Comparison of ENCODE assay signal across 14 mouse cellular contexts in genomic region chr15:96778321-96778926, GRCm38 (mm10).
DNase-seq lines count a peak whose midpoint lies in the region; ATAC-seq and TF ChIP-seq lines count a peak whose summit lies in the region.
"Had no signal": no experiment of that assay in that cellular context is flagged by ENCODE, and none has a peak within 500 bp of the region (broad histone marks: within the 10 kb centered on the region; RNA-seq: fewer than 3 reads in every experiment).

No protein-coding gene starts in this region.

- H3K4me3 ChIP-seq in MEL (ENCODE audit: control insufficient read depth in 1 of 2, insufficient read depth in 1 of 2, low read depth in 2 of 2, low read length in 2 of 2) = peak overlapping the region; percentile 4 to 13; a peak in 1 of 4 replicates
- H3K4me3 ChIP-seq in stomach, embryonic 16.5 days (replicated peaks; ENCODE audit: low read length) = no peak overlapping the region
- H3K4me3 ChIP-seq: liver, embryonic 13.5 days; neural tube, embryonic 13.5 days; stomach, embryonic 15.5 days had no signal

- peak; percentile 47 to 82; a peak in 3 of 4 replicates for TF ChIP-seq POLR2A in MEL (IDR thresholded peaks at IDR 0.05; ENCODE audit: control insufficient read depth in 1 of 2, insufficient read depth in 1 of 2, low read depth in 1 of 2, low read length in 2 of 2, poor library complexity in 1 of 2)

- intact Hi-C loops in heart, postnatal 10 days (cut with DNase I) = no loop called here

- no peak overlapping the region for H3K4me2 ChIP-seq in stomach, embryonic 16.5 days (ENCODE audit: low read depth, low read length)
- H3K4me2 ChIP-seq: liver, embryonic 13.5 days; neural tube, embryonic 13.5 days; stomach, embryonic 15.5 days had no signal

- TF ChIP-seq CTCF in MEL (IDR thresholded peaks at IDR 0.05 in 2 of 3, conservative IDR thresholded peaks at IDR 0.05 in 1 of 3; ENCODE audit: control insufficient read depth in 1 of 3, insufficient read depth in 1 of 3, low read depth in 2 of 3, low read length in 3 of 3, poor library complexity in 1 of 3, severe bottlenecking in 1 of 3) = no peak

- no peaks in the 10 kb centered on the region for H3K9me3 ChIP-seq in MEL (replicated peaks; ENCODE audit: insufficient read depth, low read length)
- no peaks in the 10 kb centered on the region for H3K9me3 ChIP-seq in stomach, embryonic 16.5 days (replicated peaks; ENCODE audit: control insufficient read depth, low read length)
- H3K9me3 ChIP-seq: liver, embryonic 13.5 days; neural tube, embryonic 13.5 days; stomach, embryonic 15.5 days had no signal

- DNase-seq in gastrocnemius, adult 18-20 months (ENCODE audit: low spot score) = peak; percentile 47
- no peak for DNase-seq in gastrocnemius, adult 8-10 months (ENCODE audit: low spot score in 2 of 2)
- peak; percentile 93 for DNase-seq in MEL (ENCODE audit: low read depth, low spot score)
- peak; percentile 74 to 75 for DNase-seq in heart, postnatal 10 days
- DNase-seq in right cerebral cortex, postnatal 25 days = no peak
- DNase-seq in urinary bladder, postnatal 25 days (ENCODE audit: low spot score) = no peak
- DNase-seq in right cerebral cortex, postnatal 10 days (ENCODE audit: low spot score in 2 of 2) = no peak
- DNase-seq: adrenal gland, postnatal 10 days; embryo, embryonic 11 days; liver, embryonic 13.5 days had no signal

- peaks cover 43 to 53% of the 10 kb centered on the region in 2 experiments for H3K4me1 ChIP-seq in MEL (ENCODE audit: control insufficient read depth in 1 of 2, insufficient read depth in 2 of 2, low read length in 2 of 2)
- H3K4me1 ChIP-seq in stomach, embryonic 16.5 days (ENCODE audit: control insufficient read depth, insufficient read depth, low read length) = peaks cover 12% of the 10 kb centered on the region; the same call in 1 of the 2 replicates

- TF ChIP-seq RAD21 in MEL (IDR thresholded peaks at IDR 0.05; ENCODE audit: low read depth, low read length) = no peak

- no peaks in the 10 kb centered on the region for H3K79me2 ChIP-seq in MEL (ENCODE audit: control insufficient read depth, insufficient read depth, low read length, poor library complexity)

- ATAC-seq in stomach, embryonic 16.5 days (ENCODE audit: insufficient read depth, low FRiP score) = 0 out of 2 replicates have a peak, but pooled peaks have one; percentile 13

- peak overlapping the region; percentile 58 for H3K9ac ChIP-seq in MEL (ENCODE audit: control insufficient read depth, low read depth, low read length, poor library complexity, severe bottlenecking)
- H3K9ac ChIP-seq in stomach, embryonic 16.5 days (ENCODE audit: low read length) = no peak overlapping the region
- H3K9ac ChIP-seq: liver, embryonic 13.5 days; neural tube, embryonic 13.5 days; stomach, embryonic 15.5 days had no signal

- peak overlapping the region; percentile 91 for H3K27ac ChIP-seq in MEL (ENCODE audit: control insufficient read depth, low read depth, low read length)
- no peak overlapping the region for H3K27ac ChIP-seq in stomach, embryonic 16.5 days (ENCODE audit: low read length)
- H3K27ac ChIP-seq: kidney, postnatal 0 days; liver, embryonic 13.5 days; neural tube, embryonic 13.5 days; stomach, embryonic 15.5 days had no signal

- no peaks in the 10 kb centered on the region for H3K27me3 ChIP-seq in MEL (ENCODE audit: control insufficient read depth in 1 of 2, insufficient read depth in 2 of 2, low read length in 2 of 2)
- H3K27me3 ChIP-seq in stomach, embryonic 16.5 days (ENCODE audit: control insufficient read depth, insufficient read depth, low read length) = no peaks in the 10 kb centered on the region
- H3K27me3 ChIP-seq: liver, embryonic 13.5 days; neural tube, embryonic 13.5 days; stomach, embryonic 15.5 days had no signal

- TF ChIP-seq EP300 in MEL (IDR thresholded peaks at IDR 0.05; ENCODE audit: low read depth in 1 of 2, low read length in 2 of 2) = peak; percentile 89 to 90

- H3K36me3 ChIP-seq in MEL (ENCODE audit: control insufficient read depth in 1 of 2, insufficient read depth in 2 of 2, low read length in 2 of 2) = peaks cover 0 to 58% of the 10 kb centered on the region in 2 experiments; a peak in 2 of 4 replicates
- H3K36me3 ChIP-seq in stomach, embryonic 16.5 days (ENCODE audit: control insufficient read depth, insufficient read depth, low read length) = no peaks in the 10 kb centered on the region
- H3K36me3 ChIP-seq: liver, embryonic 13.5 days; neural tube, embryonic 13.5 days; stomach, embryonic 15.5 days had no signal

- 83% methylated on average over 15 of the region's 15 CpGs for WGBS in stomach, embryonic 16.5 days

TF ChIP-seq in MEL, 35 proteins besides CTCF, POLR2A, EP300 and RAD21:
- TF ChIP-seq MAX (IDR thresholded peaks at IDR 0.05; ENCODE audit: low read length) (peak; percentile 81), RCOR1 (IDR thresholded peaks at IDR 0.05; ENCODE audit: low read depth, low read length) (peak; percentile 76), USF2 (IDR thresholded peaks at IDR 0.05; ENCODE audit: borderline replicate concordance in 1 of 2, insufficient read depth in 1 of 2, low read depth in 1 of 2, low read length in 2 of 2) (no peak), UBTF (IDR thresholded peaks at IDR 0.05; ENCODE audit: borderline replicate concordance, insufficient read depth, low read depth, low read length) (no peak), TCF12 (IDR thresholded peaks at IDR 0.05; ENCODE audit: low read depth, low read length) (peak; percentile 80), SMC3 (IDR thresholded peaks at IDR 0.05; ENCODE audit: low read depth, low read length) (no peak), ZC3H11A (IDR thresholded peaks at IDR 0.05; ENCODE audit: low read depth, low read length) (no peak), POLR2AphosphoS2 (IDR thresholded peaks at IDR 0.05; ENCODE audit: low read length) (0 out of 2 replicates have a peak, but pooled peaks have one; percentile 41), NRF1 (IDR thresholded peaks at IDR 0.05; ENCODE audit: insufficient read depth, low read depth, low read length, poor library complexity, severe bottlenecking) (peak; percentile 68; the same call in 1 of the 2 replicates), POLR2AphosphoS5 (IDR thresholded peaks at IDR 0.05; ENCODE audit: borderline replicate concordance, low read depth, low read length) (0 out of 2 replicates have a peak, but pooled peaks have one; percentile 45), SIN3A (IDR thresholded peaks at IDR 0.05; ENCODE audit: low read length) (peak; percentile 88), CHD2 (IDR thresholded peaks at IDR 0.05; ENCODE audit: low read length) (peak; percentile 69; the same call in 1 of the 2 replicates), MEF2A (IDR thresholded peaks at IDR 0.05; ENCODE audit: extremely low read depth, insufficient replicate concordance, low read depth, low read length, poor library complexity, severe bottlenecking) (no peak), ZMIZ1 (IDR thresholded peaks at IDR 0.05; ENCODE audit: low read depth, low read length) (peak; percentile 61; the same call in 1 of the 2 replicates), MAFK (IDR thresholded peaks at IDR 0.05; ENCODE audit: borderline replicate concordance, low read depth, low read length) (no peak), JUND (IDR thresholded peaks at IDR 0.05; ENCODE audit: low read depth, low read length) (0 out of 2 replicates have a peak, but pooled peaks have one; percentile 47), BHLHE40 (IDR thresholded peaks at IDR 0.05; ENCODE audit: borderline replicate concordance, low read depth, low read length) (no peak), MXI1 (IDR thresholded peaks at IDR 0.05; ENCODE audit: low read depth, low read length) (peak; percentile 87), GABPA (IDR thresholded peaks at IDR 0.05; ENCODE audit: low read depth, low read length) (no peak), MYC (IDR thresholded peaks at IDR 0.05; ENCODE audit: low read depth, low read length) (peak; percentile 93), ZKSCAN1 (IDR thresholded peaks at IDR 0.05; ENCODE audit: low read depth, low read length) (no peak), CHD1 (IDR thresholded peaks at IDR 0.05; ENCODE audit: low read depth, low read length) (peak; percentile 55; the same call in 1 of the 2 replicates), USF1 (IDR thresholded peaks at IDR 0.05; ENCODE audit: low read depth, low read length) (no peak), ZNF384 (IDR thresholded peaks at IDR 0.05; ENCODE audit: low read depth, low read length) (no peak), MYB (IDR thresholded peaks at IDR 0.05; ENCODE audit: low read depth, low read length) (no peak), KAT2A (conservative IDR thresholded peaks at IDR 0.05; ENCODE audit: low read depth, low read length) (no peak), GATA1 (IDR thresholded peaks at IDR 0.05; ENCODE audit: low read depth, low read length) (peak; percentile 96), MAZ (IDR thresholded peaks at IDR 0.05; ENCODE audit: low read depth, low read length) (peak; percentile 87), TAL1 (IDR thresholded peaks at IDR 0.05; ENCODE audit: low read length) (peak; percentile 84), TBP (IDR thresholded peaks at IDR 0.05; ENCODE audit: low read depth, low read length) (no peak; the same call in 1 of the 2 replicates), NELFE (IDR thresholded peaks at IDR 0.05; ENCODE audit: low read depth, low read length) (peak; percentile 71), E2F4 (IDR thresholded peaks at IDR 0.05; ENCODE audit: borderline replicate concordance, low read depth, low read length) (no peak), HCFC1 (IDR thresholded peaks at IDR 0.05; ENCODE audit: low read depth, low read length) (peak; percentile 75), ETS1 (IDR thresholded peaks at IDR 0.05; ENCODE audit: low read depth, low read length) (peak; percentile 85), ELF1 (IDR thresholded peaks at IDR 0.05; ENCODE audit: low read depth, low read length) (peak; percentile 86)

Comparison
In these comparisons a context has a peak if more than half of its experiments do, and no peak if none do; other contexts are left out.
1. DNase-seq: peak in gastrocnemius, adult 18-20 months (single experiment), MEL (single experiment) and heart, postnatal 10 days (2 of 2); none in gastrocnemius, adult 8-10 months (0 of 2), right cerebral cortex, postnatal 25 days (single experiment), urinary bladder, postnatal 25 days (single experiment) and right cerebral cortex, postnatal 10 days (0 of 2).